Mouse (Mus musculus): ENCODE results near the gene Aym1. TPM values are rescaled to one million over a fixed set of nuclear protein-coding genes. Genes with fewer than 3 reads are reported as not detected.

The Aym1 gene
- polyA plus RNA-seq, 1 experiment from 2014 or later: not detected

DNA sequence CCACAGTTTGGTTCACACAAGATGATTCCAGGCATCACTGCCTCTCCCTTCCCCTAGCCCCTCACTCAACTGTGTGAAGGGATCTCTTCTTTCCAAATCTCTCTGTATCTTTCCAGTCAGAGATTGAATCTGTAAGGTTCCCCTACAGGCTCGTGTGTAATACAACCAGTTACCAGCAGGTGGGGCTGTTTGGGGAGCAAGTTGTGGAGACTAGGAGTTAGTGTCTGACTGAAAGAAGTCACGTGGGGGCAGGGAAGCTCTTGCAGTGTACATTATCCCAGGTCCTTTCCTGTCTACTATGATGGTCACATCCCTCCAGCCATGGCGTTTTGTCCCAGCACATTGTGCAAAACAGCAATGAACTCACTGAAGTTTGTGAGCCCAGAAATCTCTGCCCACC is 18.7 kb downstream of the Aym1 start:
- Histone ChIP-seq H3K27ac (ENCODE audit: low read depth, low read length) (no peak overlapping the region), H3K9ac (replicated peaks; ENCODE audit: low read depth, low read length) (no peak overlapping the region), H3K4me1 (ENCODE audit: control insufficient read depth, insufficient read depth, low read length) (peaks cover 9% of the 10 kb centered on the region), H3K36me3 (ENCODE audit: control insufficient read depth, insufficient read depth, low read length) (no peaks in the 10 kb centered on the region), H3K4me3 (ENCODE audit: low read depth, low read length) (no peak overlapping the region), H3K9me3 (ENCODE audit: control insufficient read depth, low read length) (no peaks in the 10 kb centered on the region), H3K4me2 (ENCODE audit: low read depth, low read length) (no peak overlapping the region), H3K27me3 (ENCODE audit: control insufficient read depth, insufficient read depth, low read length) (no peaks in the 10 kb centered on the region)
- 35% methylated on average over 3 of the region's 3 CpGs for WGBS
- ATAC-seq (ENCODE audit: low read depth): no peak

DNA sequence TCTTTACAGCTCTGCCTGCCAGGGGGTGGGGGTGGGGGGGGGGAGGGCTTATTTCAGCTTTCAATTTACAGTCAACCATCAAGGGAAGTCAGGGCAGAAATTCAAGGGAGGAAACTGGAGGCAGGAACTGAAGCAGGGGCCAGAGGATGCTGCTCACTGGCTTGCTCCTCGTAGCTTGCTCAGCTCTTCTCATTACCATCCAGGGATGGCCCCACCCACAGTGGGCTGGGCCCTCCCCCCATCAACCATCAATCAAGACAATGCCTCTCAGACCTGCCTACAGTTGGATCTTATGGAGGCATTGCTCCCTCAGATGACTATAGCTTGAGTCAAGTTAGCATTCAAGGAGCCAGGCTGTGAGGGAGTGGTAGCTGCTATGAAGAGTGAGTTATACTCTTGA is 19.2 kb downstream of the Aym1 start:
- Histone ChIP-seq H3K4me2 (ENCODE audit: low read depth, low read length) (no peak overlapping the region), H3K9ac (replicated peaks; ENCODE audit: low read depth, low read length) (no peak overlapping the region), H3K4me1 (ENCODE audit: control insufficient read depth, insufficient read depth, low read length) (peaks cover 9% of the 10 kb centered on the region), H3K27me3 (ENCODE audit: control insufficient read depth, insufficient read depth, low read length) (no peaks in the 10 kb centered on the region), H3K36me3 (ENCODE audit: control insufficient read depth, insufficient read depth, low read length) (no peaks in the 10 kb centered on the region), H3K27ac (ENCODE audit: low read depth, low read length) (no peak overlapping the region), H3K4me3 (ENCODE audit: low read depth, low read length) (no peak overlapping the region), H3K9me3 (ENCODE audit: control insufficient read depth, low read length) (no peaks in the 10 kb centered on the region)
- 75% methylated on average over 1 of the region's 1 CpGs for WGBS
- ATAC-seq (ENCODE audit: low read depth): no peak

DNA sequence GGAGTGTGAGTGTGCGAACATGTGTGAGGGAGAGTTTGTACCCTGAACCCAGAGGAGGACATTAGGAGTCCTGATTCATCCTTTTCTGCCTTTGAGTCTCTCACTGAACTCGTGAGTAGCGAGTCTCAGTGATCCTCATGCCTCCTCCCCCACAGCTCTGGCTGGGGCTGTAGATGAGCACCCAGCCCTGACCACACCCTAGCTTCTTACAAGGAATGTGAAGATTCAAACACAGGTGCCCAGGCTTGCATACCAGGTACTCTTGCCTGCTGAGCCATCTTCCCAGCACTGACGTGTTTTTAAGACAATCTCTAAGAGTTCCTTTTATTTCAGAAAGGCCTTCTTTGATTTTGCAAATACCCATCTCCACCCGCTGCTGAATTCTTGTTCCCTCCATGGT is 22.3 kb downstream of the Aym1 start:
- WGBS: 83% methylated on average over 5 of the region's 5 CpGs
- Histone ChIP-seq H3K4me2 (ENCODE audit: low read depth, low read length) (no peak overlapping the region), H3K4me1 (ENCODE audit: control insufficient read depth, insufficient read depth, low read length) (no peaks in the 10 kb centered on the region; the same call in 1 of the 2 replicates), H3K27ac (ENCODE audit: low read depth, low read length) (no peak overlapping the region; the same call in 1 of the 2 replicates), H3K27me3 (ENCODE audit: control insufficient read depth, insufficient read depth, low read length) (no peaks in the 10 kb centered on the region), H3K4me3 (ENCODE audit: low read depth, low read length) (no peak overlapping the region), H3K36me3 (ENCODE audit: control insufficient read depth, insufficient read depth, low read length) (no peaks in the 10 kb centered on the region), H3K9ac (replicated peaks; ENCODE audit: low read depth, low read length) (no peak overlapping the region), H3K9me3 (ENCODE audit: control insufficient read depth, low read length) (no peaks in the 10 kb centered on the region)
- ATAC-seq (ENCODE audit: low read depth): no peak

DNA sequence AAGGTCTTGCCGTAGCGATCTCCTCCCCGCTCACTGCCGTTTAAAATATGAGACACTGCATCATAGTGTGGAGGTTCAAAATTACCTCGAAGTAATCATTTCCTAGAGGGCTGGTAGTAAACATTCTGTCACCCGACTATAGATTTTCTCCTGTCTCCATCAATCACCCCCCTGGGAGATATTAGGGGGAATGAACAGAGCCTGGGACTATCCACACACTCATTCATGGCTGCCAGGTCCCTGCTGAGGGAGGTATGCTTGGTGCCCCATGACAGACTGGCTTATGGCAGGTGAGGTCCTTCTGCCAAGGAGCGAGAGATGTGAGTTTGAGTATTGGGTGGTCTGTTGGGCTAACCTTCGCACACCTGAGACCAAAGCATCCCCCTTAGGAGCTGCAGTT is 23.5 kb downstream of the Aym1 start:
- H3K27ac ChIP-seq (ENCODE audit: low read depth, low read length): peak overlapping the region; percentile 11; the same call in 1 of the 2 replicates
- WGBS: 44% methylated on average over 8 of the region's 8 CpGs
- no peak for ATAC-seq (ENCODE audit: low read depth)

DNA sequence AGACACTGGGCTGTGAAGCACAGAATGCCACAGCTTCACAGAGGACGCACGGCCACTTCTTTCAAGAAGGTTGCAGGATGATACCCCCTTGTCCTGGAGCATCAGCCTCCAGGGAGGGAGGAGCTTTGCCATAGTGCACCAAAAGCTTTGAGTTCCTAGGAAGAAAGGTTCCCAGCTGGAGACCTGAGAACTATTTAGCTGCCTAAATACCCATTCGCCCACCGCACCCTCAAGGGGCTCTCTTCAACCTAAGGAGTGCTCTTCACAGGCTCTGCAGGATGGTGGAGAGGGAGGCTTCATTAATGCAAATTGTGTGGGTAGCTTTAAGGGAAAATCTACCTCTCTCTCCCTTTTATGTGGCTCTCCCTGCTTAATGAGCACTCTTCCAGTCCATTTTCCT is 25.5 kb downstream of the Aym1 start:
- Histone ChIP-seq H3K4me1 (ENCODE audit: control insufficient read depth, insufficient read depth, low read length) (no peaks in the 10 kb centered on the region; the same call in 1 of the 2 replicates), H3K27ac (ENCODE audit: low read depth, low read length) (peak overlapping the region; percentile 64), H3K27me3 (ENCODE audit: control insufficient read depth, insufficient read depth, low read length) (no peaks in the 10 kb centered on the region), H3K36me3 (ENCODE audit: control insufficient read depth, insufficient read depth, low read length) (no peaks in the 10 kb centered on the region), H3K4me3 (ENCODE audit: low read depth, low read length) (no peak overlapping the region), H3K9ac (replicated peaks; ENCODE audit: low read depth, low read length) (no peak overlapping the region), H3K9me3 (ENCODE audit: control insufficient read depth, low read length) (no peaks in the 10 kb centered on the region), H3K4me2 (ENCODE audit: low read depth, low read length) (no peak overlapping the region)
- no peak for ATAC-seq (ENCODE audit: low read depth)
- 44% methylated on average over 4 of the region's 4 CpGs for WGBS

More for the DNA sequence above, 23.5 kb downstream of the Aym1 start:
- Histone ChIP-seq H3K4me2 (ENCODE audit: low read depth, low read length) (no peak overlapping the region), H3K27me3 (ENCODE audit: control insufficient read depth, insufficient read depth, low read length) (no peaks in the 10 kb centered on the region), H3K4me3 (ENCODE audit: low read depth, low read length) (no peak overlapping the region), H3K9ac (replicated peaks; ENCODE audit: low read depth, low read length) (no peak overlapping the region), H3K4me1 (ENCODE audit: control insufficient read depth, insufficient read depth, low read length) (no peaks in the 10 kb centered on the region; the same call in 1 of the 2 replicates), H3K9me3 (ENCODE audit: control insufficient read depth, low read length) (no peaks in the 10 kb centered on the region), H3K36me3 (ENCODE audit: control insufficient read depth, insufficient read depth, low read length) (no peaks in the 10 kb centered on the region)

DNA sequence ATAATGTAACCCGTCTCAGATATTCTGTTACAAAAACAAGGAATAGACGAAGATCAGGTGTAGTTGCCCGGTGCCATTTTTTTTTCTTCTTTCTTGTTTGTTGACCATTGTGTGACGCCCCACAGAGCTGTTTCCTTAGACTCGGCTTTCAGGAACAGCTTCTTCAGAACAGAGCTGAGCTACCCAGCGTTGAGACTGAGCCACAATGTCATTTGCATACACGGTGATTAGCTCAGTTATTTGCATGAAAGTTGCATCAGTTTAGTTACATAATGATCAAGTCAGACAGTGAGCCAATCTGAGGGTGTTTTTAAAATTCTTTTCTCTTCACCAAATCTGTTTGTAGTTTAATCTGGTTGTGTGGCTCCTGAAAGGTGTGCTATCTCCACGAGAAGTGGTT is 36.7 kb downstream of the Aym1 start:
- Histone ChIP-seq H3K9me3 (ENCODE audit: control insufficient read depth, low read length) (no peaks in the 10 kb centered on the region), H3K9ac (replicated peaks; ENCODE audit: low read depth, low read length) (no peak overlapping the region), H3K4me3 (ENCODE audit: low read depth, low read length) (no peak overlapping the region), H3K4me1 (ENCODE audit: control insufficient read depth, insufficient read depth, low read length) (peaks cover 9% of the 10 kb centered on the region; the same call in 1 of the 2 replicates), H3K27ac (ENCODE audit: low read depth, low read length) (no peak overlapping the region), H3K4me2 (ENCODE audit: low read depth, low read length) (no peak overlapping the region), H3K27me3 (ENCODE audit: control insufficient read depth, insufficient read depth, low read length) (no peaks in the 10 kb centered on the region), H3K36me3 (ENCODE audit: control insufficient read depth, insufficient read depth, low read length) (no peaks in the 10 kb centered on the region)
- no peak for ATAC-seq (ENCODE audit: low read depth)
- WGBS: 56% methylated on average over 8 of the region's 8 CpGs

DNA sequence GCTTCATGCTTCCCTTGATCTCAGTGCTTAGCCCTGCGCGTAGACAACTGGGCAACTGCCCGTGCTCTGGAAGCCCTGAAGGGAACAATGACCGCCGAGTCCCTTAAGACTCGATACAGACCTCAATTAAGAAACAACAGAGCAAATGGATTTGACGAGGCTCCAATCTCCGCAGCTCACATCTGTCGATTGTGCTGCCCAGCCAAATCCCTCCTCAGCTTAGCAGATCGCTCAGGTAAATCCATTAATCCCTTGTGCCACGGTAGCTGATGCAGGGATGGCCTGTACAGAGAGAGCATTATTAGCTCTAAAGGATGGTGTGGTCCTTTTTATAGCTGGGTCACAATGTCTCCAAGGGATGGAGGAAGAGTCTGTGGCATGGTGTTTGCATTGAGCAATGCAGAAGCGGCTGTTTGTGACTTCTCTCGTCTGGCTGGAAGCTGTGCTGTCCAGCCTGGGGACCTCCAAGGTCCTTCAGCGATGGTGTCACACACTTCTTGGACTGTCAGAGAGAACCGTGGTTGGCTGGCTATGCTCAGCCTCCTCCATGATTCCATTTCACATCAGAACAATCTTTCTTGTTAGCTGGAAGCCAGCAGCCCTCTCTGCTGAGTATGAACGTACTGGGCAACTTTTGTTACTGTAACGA is 39.3 kb downstream of the Aym1 start:
- Histone ChIP-seq H3K27ac (ENCODE audit: low read depth, low read length) (0 out of 2 replicates have a peak overlapping the region, but pooled peaks have one; percentile 69), H3K4me3 (ENCODE audit: low read depth, low read length) (no peak overlapping the region), H3K36me3 (ENCODE audit: control insufficient read depth, insufficient read depth, low read length) (no peaks in the 10 kb centered on the region), H3K27me3 (ENCODE audit: control insufficient read depth, insufficient read depth, low read length) (no peaks in the 10 kb centered on the region), H3K4me2 (ENCODE audit: low read depth, low read length) (no peak overlapping the region), H3K9ac (replicated peaks; ENCODE audit: low read depth, low read length) (no peak overlapping the region), H3K9me3 (ENCODE audit: control insufficient read depth, low read length) (no peaks in the 10 kb centered on the region), H3K4me1 (ENCODE audit: control insufficient read depth, insufficient read depth, low read length) (peaks cover 11% of the 10 kb centered on the region; the same call in 1 of the 2 replicates)
- WGBS: 76% methylated on average over 17 of the region's 17 CpGs
- no peak for ATAC-seq (ENCODE audit: low read depth)

DNA sequence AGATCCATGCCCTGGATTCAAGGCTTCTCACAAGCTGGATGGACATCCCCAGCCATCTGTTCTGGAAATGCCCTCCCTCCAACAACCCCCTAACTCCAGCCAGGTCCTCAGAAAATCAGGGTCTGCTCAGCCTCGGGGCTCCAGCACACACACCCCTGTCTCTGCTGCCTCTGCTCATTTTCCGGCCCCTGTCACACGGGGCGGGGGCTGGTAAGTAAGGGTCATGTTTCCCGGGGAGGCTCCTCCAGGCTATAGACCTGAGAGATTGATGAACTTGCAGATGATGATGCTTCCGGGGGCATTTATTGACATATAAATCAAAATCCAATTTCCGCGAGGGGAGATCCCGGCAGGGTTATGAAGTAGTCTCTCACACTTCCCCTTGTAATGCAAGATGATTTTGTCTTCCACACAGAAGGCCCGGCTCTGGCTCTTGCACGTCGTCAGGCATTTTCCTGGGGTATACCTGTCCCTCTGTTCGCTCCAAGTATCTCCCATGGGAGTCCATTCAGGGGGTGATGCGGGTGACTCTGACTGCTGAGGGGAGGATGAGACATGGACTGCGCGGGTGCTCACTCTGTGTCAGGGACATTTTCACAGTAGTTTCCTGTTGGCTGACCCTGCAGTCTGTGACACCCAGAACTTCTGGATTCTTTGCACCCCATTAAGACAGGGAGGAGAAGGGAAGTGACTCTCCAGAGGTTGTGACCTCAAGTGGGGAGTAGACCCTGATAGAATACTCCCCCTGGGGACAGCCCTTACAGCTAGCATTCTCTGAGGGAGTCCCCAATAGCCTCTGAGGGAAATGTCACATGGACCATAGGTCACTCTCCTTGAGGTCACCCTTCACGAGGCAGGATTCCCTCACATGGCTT is 40.6 kb downstream of the Aym1 start:
- WGBS: 43% methylated on average over 17 of the region's 17 CpGs
- Histone ChIP-seq H3K36me3 (ENCODE audit: control insufficient read depth, insufficient read depth, low read length) (no peaks in the 10 kb centered on the region), H3K9ac (replicated peaks; ENCODE audit: low read depth, low read length) (no peak overlapping the region), H3K27ac (ENCODE audit: low read depth, low read length) (peak overlapping the region; percentile 69), H3K4me2 (ENCODE audit: low read depth, low read length) (no peak overlapping the region), H3K9me3 (ENCODE audit: control insufficient read depth, low read length) (no peaks in the 10 kb centered on the region), H3K4me1 (ENCODE audit: control insufficient read depth, insufficient read depth, low read length) (peaks cover 11% of the 10 kb centered on the region; the same call in 1 of the 2 replicates), H3K4me3 (ENCODE audit: low read depth, low read length) (no peak overlapping the region), H3K27me3 (ENCODE audit: control insufficient read depth, insufficient read depth, low read length) (no peaks in the 10 kb centered on the region)
- ATAC-seq (ENCODE audit: low read depth): peak; percentile 66

DNA sequence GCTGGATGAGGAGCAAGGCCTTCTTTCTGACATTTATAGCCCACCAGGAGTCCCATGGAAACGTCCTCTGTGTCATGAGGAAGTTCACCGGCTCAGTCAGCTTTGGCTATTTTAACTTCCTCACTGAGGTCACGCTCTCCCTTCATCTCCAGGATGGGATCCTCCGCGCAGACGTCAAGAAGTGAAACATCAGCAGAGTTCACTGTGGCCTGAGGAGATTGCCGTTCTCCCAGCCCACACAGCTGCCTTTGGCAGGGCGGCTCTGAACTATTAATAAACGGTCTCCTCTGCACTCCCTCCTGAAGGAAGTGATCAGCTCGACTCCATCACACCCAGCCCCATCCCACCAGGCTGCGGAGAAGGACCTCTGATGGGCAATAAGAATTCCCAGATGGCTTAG is 45.6 kb downstream of the Aym1 start:
- peaks cover 11% of the 10 kb centered on the region; the same call in 1 of the 2 replicates for H3K4me1 ChIP-seq (ENCODE audit: control insufficient read depth, insufficient read depth, low read length)
- WGBS: 66% methylated on average over 11 of the region's 11 CpGs

More for the DNA sequence above, 45.6 kb downstream of the Aym1 start:
- ATAC-seq (ENCODE audit: low read depth): no peak
- H3K4me2 ChIP-seq (ENCODE audit: low read depth, low read length): no peak overlapping the region
- H3K4me3 ChIP-seq (ENCODE audit: low read depth, low read length): no peak overlapping the region
- H3K36me3 ChIP-seq (ENCODE audit: control insufficient read depth, insufficient read depth, low read length): no peaks in the 10 kb centered on the region
- H3K9me3 ChIP-seq (ENCODE audit: control insufficient read depth, low read length): no peaks in the 10 kb centered on the region
- no peaks in the 10 kb centered on the region for H3K27me3 ChIP-seq (ENCODE audit: control insufficient read depth, insufficient read depth, low read length)
- H3K9ac ChIP-seq (replicated peaks; ENCODE audit: low read depth, low read length): no peak overlapping the region
- no peak overlapping the region for H3K27ac ChIP-seq (ENCODE audit: low read depth, low read length)

Data from neural tube, embryonic 14.5 days (tissue).